Mouse (Mus musculus) E14TG2a.4 (cell line): ENCODE measurements around the gene Prrc2b.

Source experiments
- CTCF ChIP-seq: conservative IDR thresholded peaks from 2 replicates; pipeline ENCODE4 v1.5.1; 2014; ENCODE audit warnings: low read length
- POU5F1 ChIP-seq: IDR thresholded peaks from 2 replicates; pipeline ENCODE4 v1.6.1; 2014; ENCODE audit warnings: low read length, borderline replicate concordance

- TF ChIP-seq CTCF (no peak), POU5F1 (no peak)
Measured at GRCm38 (mm10) chr2:32155614-32156013, 4.7 kb downstream of the Prrc2b start.
